Mouse (Mus musculus) neural tube, embryonic 15.5 days (tissue): ENCODE data around the gene Slco2b1. TPM values are rescaled to one million over a fixed set of nuclear protein-coding genes. Genes with fewer than 3 reads are reported as not detected.
A peak's percentile ranks its signal among the peaks of the same experiment; 100 is the strongest.
"Not testable (repeated sequence)": the region's sequence is repeated elsewhere in the genome, so short reads cannot be mapped to it uniquely, and the experiment has no call there.

Experiments used
- ATAC-seq: fragments of 200-750 bp; cut with Nextera tagmentation; 2 replicates; pipeline ENCODE4 v1.8.0; 2017; ENCODE audit warnings: mild to moderate bottlenecking, moderate TSS enrichment, moderate library complexity; ENCODE audit not compliant: low FRiP score
- H3K27ac ChIP-seq: fragments of 300-500 bp; sonication (generic); replicated peaks from 2 replicates; pipeline ENCODE4 v1.5.1; 2015; ENCODE audit warnings: mild to moderate bottlenecking, inconsistent platforms
- H3K27me3 ChIP-seq: fragments of 300-500 bp; sonication (generic); replicated peaks from 2 replicates; pipeline ENCODE4 v1.6.1; 2015; ENCODE audit warnings: inconsistent platforms
- H3K36me3 ChIP-seq: fragments of 300-500 bp; sonication (generic); 2 replicates; pipeline ENCODE4 v1.6.1; 2015; ENCODE audit warnings: inconsistent platforms
- H3K4me1 ChIP-seq: fragments of 300-500 bp; sonication (generic); 2 replicates; pipeline ENCODE4 v1.6.1; 2015; ENCODE audit warnings: inconsistent platforms
- H3K4me2 ChIP-seq: fragments of 300-500 bp; sonication (generic); 2 replicates; pipeline ENCODE4 v1.6.1; 2015; ENCODE audit warnings: inconsistent platforms, mild to moderate bottlenecking, moderate library complexity
- H3K4me3 ChIP-seq: fragments of 300-500 bp; sonication (generic); replicated peaks from 2 replicates; pipeline ENCODE4 v1.5.1; 2015; ENCODE audit warnings: mild to moderate bottlenecking, inconsistent platforms
- H3K9ac ChIP-seq: fragments of 300-500 bp; sonication (generic); replicated peaks from 2 replicates; pipeline ENCODE4 v1.6.1; 2015; ENCODE audit warnings: mild to moderate bottlenecking, inconsistent platforms
- H3K9me3 ChIP-seq: fragments of 300-500 bp; sonication (generic); replicated peaks from 2 replicates; pipeline ENCODE4 v1.6.1; 2016; ENCODE audit warnings: inconsistent platforms
- WGBS: fragments of 180-500 bp; shearing (Covaris S2); methylation state at CpG from one replicate; pipeline ENCODE4 v1.1.7; 2015; ENCODE audit warnings: mixed read lengths; 5-methylcytosine and 5-hydroxymethylcytosine counted together
- polyA plus RNA-seq: library from polyadenylated mRNA; unstranded; fragments of >200 nt; fragmentation: Nextera tagmentation; extraction: Ambion mirVana; gene quantifications from 2 replicates; pipeline ENCODE4 v1.2.1, GENCODE M21; 2015

Slco2b1 gene
- polyA plus RNA-seq, 1 experiment from 2014 or later = 6.1 TPM

DNA sequence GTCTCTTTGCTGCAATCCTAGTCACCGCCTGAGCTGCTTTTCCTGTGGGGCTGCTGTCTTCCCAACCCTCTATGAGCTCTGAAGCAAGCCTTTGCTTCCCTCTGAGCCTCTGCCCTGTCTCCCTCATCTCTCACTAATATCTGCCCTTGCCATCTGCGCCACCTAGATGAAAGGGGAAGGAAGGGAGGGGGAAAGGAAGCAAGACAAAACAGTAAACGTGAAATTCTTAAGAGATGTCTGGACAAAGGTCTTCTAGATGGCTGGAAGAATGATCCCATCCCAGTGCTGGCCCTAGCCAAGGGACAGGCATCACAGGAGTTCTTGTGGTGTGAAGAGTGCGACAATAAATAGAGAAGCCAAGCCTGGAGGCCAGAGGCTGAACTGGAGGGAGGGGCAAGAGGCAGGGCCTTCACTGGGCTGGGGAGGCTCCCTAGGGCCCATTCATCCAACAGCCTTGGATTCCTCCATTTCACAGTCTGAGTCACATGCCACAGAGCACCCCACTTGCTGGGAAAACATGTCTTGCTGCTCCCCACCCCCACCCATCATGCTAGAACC, 4.0 kb downstream of the Slco2b1 start:
- H3K27ac ChIP-seq = peak overlapping the region; percentile 15; the same call in 1 of the 2 replicates
- H3K9ac ChIP-seq = no peak overlapping the region
- no peak for ATAC-seq
- H3K36me3 ChIP-seq = no peaks in the 10 kb centered on the region
- no peak overlapping the region for H3K4me3 ChIP-seq
- H3K27me3 ChIP-seq = no peaks in the 10 kb centered on the region
- H3K9me3 ChIP-seq = no peaks in the 10 kb centered on the region
- WGBS = 46% methylated on average over 4 of the region's 4 CpGs
- H3K4me2 ChIP-seq = no peak overlapping the region
- peaks cover 6% of the 10 kb centered on the region; the same call in 1 of the 2 replicates for H3K4me1 ChIP-seq

DNA sequence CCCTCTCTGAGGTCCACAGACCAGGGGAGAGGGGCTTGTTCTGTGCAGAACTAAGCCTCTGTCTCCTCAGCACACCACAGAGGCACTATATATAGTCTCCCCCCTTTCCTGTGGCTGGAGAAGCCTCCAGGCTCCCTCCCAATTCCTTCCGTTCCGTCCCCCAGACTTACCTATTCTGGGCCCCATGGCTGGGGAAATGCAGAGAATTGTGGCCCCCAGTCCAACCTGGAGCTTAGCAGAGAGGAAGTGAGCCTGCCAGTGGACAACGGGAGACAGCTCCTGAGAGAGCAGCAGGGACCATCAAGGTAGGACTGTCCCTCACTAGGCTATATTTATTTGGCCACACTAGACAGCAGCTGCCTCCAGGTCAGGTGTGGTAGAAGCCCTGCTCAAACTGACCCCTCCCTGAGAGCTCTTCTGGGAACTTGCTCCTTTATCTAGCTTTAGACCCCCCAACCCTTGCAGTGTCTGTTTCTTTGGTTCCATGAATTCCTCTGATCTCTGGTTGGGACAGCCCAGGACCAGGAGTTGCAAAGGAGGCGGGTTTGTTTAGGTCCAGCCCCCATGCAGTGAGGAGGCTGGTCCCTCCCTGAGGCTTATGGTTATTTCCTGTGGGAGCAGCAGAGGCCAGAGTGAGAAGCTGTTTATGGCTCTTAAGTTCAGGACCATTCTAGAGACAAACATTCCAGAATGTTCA, 4.7 kb downstream of the Slco2b1 start:
- 56% methylated on average over 4 of the region's 4 CpGs for WGBS
- no peak for ATAC-seq
- no peak overlapping the region for H3K4me3 ChIP-seq
- H3K27ac ChIP-seq = peak overlapping the region; percentile 34
- H3K36me3 ChIP-seq = no peaks in the 10 kb centered on the region
- H3K4me2 ChIP-seq = peak overlapping the region; percentile 20
- H3K27me3 ChIP-seq = no peaks in the 10 kb centered on the region
- H3K9me3 ChIP-seq = no peaks in the 10 kb centered on the region
- H3K4me1 ChIP-seq = peaks cover 6% of the 10 kb centered on the region; the same call in 1 of the 2 replicates
- H3K9ac ChIP-seq = no peak overlapping the region

DNA sequence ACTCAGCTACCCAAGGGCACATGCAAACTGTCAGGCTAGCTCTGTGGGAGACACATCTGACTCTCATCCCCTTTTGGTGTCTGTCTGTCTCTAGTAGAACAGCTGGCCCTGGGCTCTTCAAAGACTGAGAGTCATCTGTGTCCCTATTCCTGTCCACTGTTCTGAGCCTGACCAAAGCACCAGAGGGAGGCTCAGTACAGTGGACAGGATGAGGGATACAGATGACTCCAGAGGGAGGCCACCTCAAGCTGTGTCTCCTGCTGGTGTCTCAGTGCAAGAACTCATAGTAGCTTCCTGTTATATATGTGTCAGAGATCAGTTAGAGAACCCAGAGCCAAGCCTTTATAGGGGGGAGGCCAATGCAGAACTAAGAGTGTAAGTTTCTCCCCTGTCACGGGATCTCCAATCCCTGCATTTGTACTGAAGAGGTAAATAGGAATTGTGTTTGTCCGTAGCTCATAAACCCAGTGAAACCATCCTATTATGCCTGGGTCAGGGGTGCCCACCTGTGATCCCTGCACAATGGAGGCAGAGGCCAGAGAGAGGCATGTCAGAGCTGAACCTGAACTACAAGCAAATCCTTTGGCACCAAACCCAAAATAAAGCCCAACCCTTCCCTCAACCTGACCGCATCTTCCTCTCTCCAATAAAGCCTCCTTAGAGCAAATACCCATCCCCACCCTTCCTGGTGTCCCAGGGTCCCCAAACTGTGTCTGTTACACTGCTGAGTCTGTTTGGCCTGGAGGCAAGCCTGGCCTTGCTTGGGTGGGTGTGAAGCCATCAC, 6.2 kb downstream of the Slco2b1 start:
- H3K27ac ChIP-seq = no peak overlapping the region
- WGBS = 84% methylated on average over 3 of the region's 3 CpGs
- no peaks in the 10 kb centered on the region for H3K27me3 ChIP-seq
- H3K36me3 ChIP-seq = no peaks in the 10 kb centered on the region
- H3K9ac ChIP-seq = no peak overlapping the region
- ATAC-seq = no peak
- H3K4me2 ChIP-seq = peak overlapping the region; percentile 20
- no peak overlapping the region for H3K4me3 ChIP-seq
- peaks cover 6% of the 10 kb centered on the region; the same call in 1 of the 2 replicates for H3K4me1 ChIP-seq
- no peaks in the 10 kb centered on the region for H3K9me3 ChIP-seq

DNA sequence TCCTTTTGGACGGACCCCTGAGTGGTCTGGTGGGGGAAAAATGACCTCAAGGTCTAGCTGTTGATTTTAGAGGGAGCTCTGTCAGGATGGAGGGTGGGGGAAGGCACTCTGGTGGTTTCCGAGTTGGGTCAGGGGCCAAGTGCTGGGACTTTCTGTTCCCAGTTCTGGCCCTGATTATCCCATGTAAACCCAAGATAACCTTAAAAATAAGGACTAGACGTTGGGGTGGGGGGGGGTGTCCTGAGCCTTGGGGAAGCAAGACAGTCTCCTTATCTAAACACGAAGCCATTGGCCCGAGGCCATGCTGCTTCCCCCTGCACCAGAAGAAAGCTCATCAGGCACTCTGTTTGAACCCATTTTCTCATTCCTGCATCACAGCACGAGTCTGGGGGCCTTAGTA, 8.9 kb downstream of the Slco2b1 start:
- no peaks in the 10 kb centered on the region for H3K36me3 ChIP-seq
- no peak overlapping the region for H3K4me2 ChIP-seq
- H3K27me3 ChIP-seq = no peaks in the 10 kb centered on the region
- no peak overlapping the region for H3K27ac ChIP-seq
- no peak overlapping the region for H3K9ac ChIP-seq
- no peak overlapping the region for H3K4me3 ChIP-seq
- no peak for ATAC-seq
- 54% methylated on average over 6 of the region's 6 CpGs for WGBS
- peaks cover 5% of the 10 kb centered on the region; the same call in 1 of the 2 replicates for H3K4me1 ChIP-seq
- H3K9me3 ChIP-seq = no peaks in the 10 kb centered on the region

DNA sequence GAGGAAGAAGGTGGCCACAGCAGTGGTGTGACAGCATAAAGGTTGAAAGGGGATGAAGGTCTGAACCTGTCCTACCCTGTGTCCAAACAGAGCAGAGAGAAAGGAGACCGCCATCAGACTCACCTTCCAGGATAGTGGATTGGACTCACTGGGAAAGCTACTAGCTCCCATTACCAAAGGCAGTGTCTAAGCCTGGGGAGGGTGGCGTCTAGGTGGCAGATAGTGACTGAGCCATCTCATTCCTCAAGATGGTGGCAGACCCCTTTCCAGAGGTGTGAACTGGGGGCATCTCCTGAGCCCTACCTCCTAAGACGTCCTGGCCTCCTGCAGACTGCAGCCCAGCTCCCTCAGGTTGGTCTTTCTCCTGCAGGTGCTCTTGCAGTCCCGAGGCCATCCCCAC, 10.5 kb downstream of the Slco2b1 start:
- no peak overlapping the region for H3K4me3 ChIP-seq

DNA sequence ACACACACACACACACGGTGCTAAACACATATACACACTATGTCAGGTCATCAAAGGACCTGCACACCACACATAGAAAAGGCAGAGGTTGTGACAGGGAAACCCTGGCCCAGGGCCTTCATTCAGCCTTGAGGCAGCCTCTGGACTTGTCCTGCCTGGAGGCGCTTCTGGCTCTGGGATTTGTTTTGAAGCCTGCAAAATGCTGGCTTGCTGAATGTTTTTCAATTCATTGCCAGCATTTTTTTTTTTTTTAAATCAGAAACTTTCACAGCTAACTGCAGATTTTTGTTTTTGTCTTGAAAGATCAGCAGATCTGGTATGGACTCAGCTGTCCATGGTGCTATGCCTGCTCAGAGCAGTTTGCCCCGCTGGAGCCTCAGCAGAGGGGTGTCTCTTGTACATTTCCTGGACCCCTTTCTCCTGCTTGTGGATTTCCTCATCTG, 11.4 kb downstream of the Slco2b1 start:
- Histone ChIP-seq H3K9me3 (no peaks in the 10 kb centered on the region), H3K4me3 (no peak overlapping the region), H3K4me1 (peaks cover 5% of the 10 kb centered on the region; the same call in 1 of the 2 replicates), H3K27ac (peak overlapping the region; percentile 51), H3K36me3 (no peaks in the 10 kb centered on the region), H3K9ac (no peak overlapping the region), H3K27me3 (no peaks in the 10 kb centered on the region), H3K4me2 (no peak overlapping the region)
- 70% methylated on average over 3 of the region's 3 CpGs for WGBS
- no peak for ATAC-seq

More for the DNA sequence above, 10.5 kb downstream of the Slco2b1 start:
- peaks cover 5% of the 10 kb centered on the region; the same call in 1 of the 2 replicates for H3K4me1 ChIP-seq
- H3K36me3 ChIP-seq = no peaks in the 10 kb centered on the region
- H3K27ac ChIP-seq = no peak overlapping the region
- no peak overlapping the region for H3K4me2 ChIP-seq
- no peak for ATAC-seq
- no peak overlapping the region for H3K9ac ChIP-seq
- no peaks in the 10 kb centered on the region for H3K27me3 ChIP-seq
- WGBS = 95% methylated on average over 4 of the region's 4 CpGs
- no peaks in the 10 kb centered on the region for H3K9me3 ChIP-seq

DNA sequence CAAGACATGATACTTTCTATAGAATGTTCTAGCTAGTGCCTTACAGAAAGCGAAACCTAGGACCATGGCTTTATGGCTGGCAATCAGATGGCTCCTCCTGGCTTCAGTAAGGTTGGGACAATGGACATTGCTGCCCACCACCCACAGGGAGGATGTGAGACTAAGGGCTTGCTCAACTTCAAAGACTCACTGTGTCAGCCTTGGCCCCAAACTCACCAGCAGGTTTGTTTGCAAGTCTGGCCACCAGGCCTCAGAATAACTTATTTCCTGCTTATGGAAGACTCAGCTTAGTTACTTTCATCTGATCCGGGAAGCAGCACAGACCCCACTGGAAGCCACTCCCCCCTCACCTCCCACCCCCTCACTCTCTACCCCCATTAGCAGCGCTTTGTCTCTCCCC, 12.0 kb downstream of the Slco2b1 start:
- 43% methylated on average over 3 of the region's 3 CpGs for WGBS
- no peaks in the 10 kb centered on the region for H3K27me3 ChIP-seq
- H3K36me3 ChIP-seq = no peaks in the 10 kb centered on the region
- no peaks in the 10 kb centered on the region for H3K9me3 ChIP-seq
- H3K4me2 ChIP-seq = no peak overlapping the region
- peak overlapping the region; percentile 48; the same call in 1 of the 2 replicates for H3K27ac ChIP-seq
- H3K9ac ChIP-seq = no peak overlapping the region
- H3K4me3 ChIP-seq = no peak overlapping the region
- peaks cover 5% of the 10 kb centered on the region; the same call in 1 of the 2 replicates for H3K4me1 ChIP-seq
- no peak for ATAC-seq

DNA sequence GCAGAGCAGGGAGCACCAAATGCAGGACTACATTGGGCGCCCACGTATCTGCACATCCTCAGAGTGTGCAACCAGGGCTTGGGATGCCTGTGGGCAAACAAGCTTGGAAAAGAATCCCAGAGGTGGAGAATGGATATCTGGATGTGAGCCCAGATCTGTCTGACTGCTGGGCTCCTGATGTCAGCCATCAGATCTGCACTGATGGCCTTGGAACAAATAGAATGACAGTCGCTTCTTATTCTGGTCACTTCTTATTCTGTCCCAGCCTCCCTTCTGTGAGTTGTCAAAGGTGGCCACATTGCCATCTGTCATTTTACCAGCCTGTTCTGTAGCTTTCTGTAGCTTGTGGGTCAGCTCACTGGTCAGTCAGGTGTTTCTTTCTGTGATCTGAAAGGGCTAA, 12.6 kb downstream of the Slco2b1 start:
- no peak overlapping the region for H3K4me3 ChIP-seq
- H3K9ac ChIP-seq = no peak overlapping the region
- peaks cover 5% of the 10 kb centered on the region; the same call in 1 of the 2 replicates for H3K4me1 ChIP-seq
- H3K27ac ChIP-seq = peak overlapping the region; percentile 48; the same call in 1 of the 2 replicates
- H3K9me3 ChIP-seq = no peaks in the 10 kb centered on the region
- H3K27me3 ChIP-seq = no peaks in the 10 kb centered on the region
- H3K4me2 ChIP-seq = no peak overlapping the region
- H3K36me3 ChIP-seq = no peaks in the 10 kb centered on the region
- WGBS = 92% methylated on average over 3 of the region's 3 CpGs
- ATAC-seq = no peak

DNA sequence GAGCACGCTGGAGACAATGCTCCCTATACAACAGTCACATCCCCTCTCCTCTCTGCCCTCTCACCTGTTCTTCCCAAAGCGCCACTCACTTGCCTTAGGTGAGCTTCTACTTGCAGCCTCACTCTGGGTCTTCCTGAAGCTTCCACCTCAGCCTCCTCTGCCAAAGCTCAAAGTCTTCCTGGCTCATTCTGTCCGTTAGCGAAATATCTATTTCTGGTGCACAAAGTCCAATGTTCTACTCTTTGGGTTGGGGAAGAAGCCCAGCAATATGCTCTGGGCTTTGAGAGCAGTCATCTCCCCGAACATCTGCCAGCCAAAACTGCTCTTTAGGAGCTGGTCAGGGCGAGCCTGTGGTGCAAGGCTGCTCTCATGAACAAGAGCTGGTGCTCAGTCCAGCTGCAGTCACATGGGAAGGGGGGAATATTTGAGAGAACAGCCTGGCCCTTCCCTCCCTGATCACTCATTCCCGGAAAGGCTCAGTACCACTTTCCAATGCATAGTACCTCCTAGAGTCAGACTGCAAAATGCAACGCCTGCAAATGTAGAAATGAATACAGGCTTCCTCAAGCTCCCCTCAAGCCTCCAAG, 15.6 kb downstream of the Slco2b1 start:
- 86% methylated on average over 8 of the region's 8 CpGs for WGBS
- Histone ChIP-seq H3K9me3 (no peaks in the 10 kb centered on the region), H3K27ac (no peak overlapping the region), H3K4me1 (peaks cover 5% of the 10 kb centered on the region; the same call in 1 of the 2 replicates), H3K27me3 (no peaks in the 10 kb centered on the region), H3K36me3 (no peaks in the 10 kb centered on the region), H3K4me3 (no peak overlapping the region), H3K4me2 (no peak overlapping the region), H3K9ac (no peak overlapping the region)
- no peak for ATAC-seq

DNA sequence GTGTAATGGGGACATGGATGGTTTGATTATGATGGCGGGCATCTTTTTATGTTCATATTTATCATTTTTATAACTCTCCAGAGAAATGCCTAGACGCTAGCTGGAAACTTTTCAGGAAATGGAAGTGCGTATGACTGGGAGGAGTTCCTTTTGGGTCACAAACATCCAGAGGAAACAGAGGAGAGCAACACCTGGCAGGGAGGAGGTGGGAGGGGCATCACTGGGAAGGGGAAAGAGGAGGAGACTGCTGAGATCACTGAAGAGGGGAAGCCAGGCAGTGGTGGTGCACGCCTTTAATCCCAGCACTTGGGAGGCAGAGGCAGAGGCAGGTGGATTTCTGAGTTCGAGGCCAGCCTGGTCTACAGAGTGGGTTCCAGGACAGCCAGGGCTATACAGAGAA, 16.7 kb downstream of the Slco2b1 start:
- 76% methylated on average over 5 of the region's 5 CpGs for WGBS
- H3K27me3 ChIP-seq, H3K36me3 ChIP-seq, H3K27ac ChIP-seq, H3K9ac ChIP-seq, ATAC-seq, H3K4me1 ChIP-seq, H3K4me2 ChIP-seq, H3K4me3 ChIP-seq, H3K9me3 ChIP-seq: not testable (repeated sequence)

DNA sequence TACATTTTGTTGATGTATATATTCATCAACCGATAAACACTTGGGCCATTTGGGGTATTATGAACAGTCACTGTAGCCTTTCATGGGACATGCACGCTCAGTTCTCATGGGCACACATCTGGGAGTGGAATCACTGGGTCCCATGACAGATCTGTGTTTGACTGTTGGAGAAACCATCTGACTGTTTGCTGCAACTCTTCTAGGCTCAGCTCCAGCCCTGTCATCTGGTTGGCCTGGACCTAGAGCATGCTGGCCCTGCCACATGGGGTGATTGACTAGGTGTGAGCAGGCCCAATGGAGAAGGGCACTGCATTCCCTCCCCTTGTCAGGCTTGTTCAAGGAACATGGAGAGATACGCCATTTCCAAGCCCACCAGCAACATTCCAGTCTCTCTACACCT, 17.2 kb downstream of the Slco2b1 start:
- WGBS = 91% methylated on average over 3 of the region's 3 CpGs
- no peak overlapping the region for H3K4me2 ChIP-seq
- no peaks in the 10 kb centered on the region for H3K9me3 ChIP-seq
- peaks cover 5% of the 10 kb centered on the region; the same call in 1 of the 2 replicates for H3K4me1 ChIP-seq
- no peak overlapping the region for H3K27ac ChIP-seq
- ATAC-seq = no peak
- H3K9ac ChIP-seq = no peak overlapping the region
- no peaks in the 10 kb centered on the region for H3K27me3 ChIP-seq
- H3K4me3 ChIP-seq = no peak overlapping the region
- H3K36me3 ChIP-seq = no peaks in the 10 kb centered on the region
